Mouse (Mus musculus) brain, embryonic 14.5 days (tissue): ENCODE measurements at regions not wholly inside any gene's neighbourhood (a gene's known extent, or its start where the extent isn't known, plus 50 kb on each side); places are given as distances from the start of the nearest gene placed in this dataset.

Experiments used
- CTCF ChIP-seq: fragments of 200-500 bp; IDR thresholded peaks from 2 replicates; pipeline ENCODE4 v1.5.1; 2012; ENCODE audit warnings: inconsistent platforms, mild to moderate bottlenecking, moderate library complexity, borderline replicate concordance; ENCODE audit not compliant: insufficient read depth, insufficient read length; ENCODE audit errors: extremely low read depth
- POLR2A ChIP-seq: fragments of 200-500 bp; IDR thresholded peaks from 2 replicates; pipeline ENCODE4 v1.6.1; 2012; ENCODE audit warnings: mild to moderate bottlenecking, inconsistent platforms, borderline replicate concordance; ENCODE audit not compliant: poor library complexity, insufficient read depth, insufficient read length, severe bottlenecking; ENCODE audit errors: extremely low read depth

GRCm38 (mm10) chr12:112341726-112342469 lies 147.3 kb upstream of the A530016L24Rik start:
- TF ChIP-seq CTCF (no peak), POLR2A (no peak)
